Mouse (Mus musculus) B cell, adult (primary cell): ENCODE data around the gene Proser1. TPM values are rescaled to one million over a fixed set of nuclear protein-coding genes. Genes with fewer than 3 reads are reported as not detected.

Experiments
- total RNA-seq: library from RNA; stranded (reverse); gene quantifications from 4 replicates; pipeline ENCODE4 v1.2.4, GENCODE M21; 2023; ENCODE audit not compliant: inconsistent age

The Proser1 gene
- total RNA-seq: 41.4 to 49.7 TPM (median 45.4 TPM) in 4 replicates

DNA sequence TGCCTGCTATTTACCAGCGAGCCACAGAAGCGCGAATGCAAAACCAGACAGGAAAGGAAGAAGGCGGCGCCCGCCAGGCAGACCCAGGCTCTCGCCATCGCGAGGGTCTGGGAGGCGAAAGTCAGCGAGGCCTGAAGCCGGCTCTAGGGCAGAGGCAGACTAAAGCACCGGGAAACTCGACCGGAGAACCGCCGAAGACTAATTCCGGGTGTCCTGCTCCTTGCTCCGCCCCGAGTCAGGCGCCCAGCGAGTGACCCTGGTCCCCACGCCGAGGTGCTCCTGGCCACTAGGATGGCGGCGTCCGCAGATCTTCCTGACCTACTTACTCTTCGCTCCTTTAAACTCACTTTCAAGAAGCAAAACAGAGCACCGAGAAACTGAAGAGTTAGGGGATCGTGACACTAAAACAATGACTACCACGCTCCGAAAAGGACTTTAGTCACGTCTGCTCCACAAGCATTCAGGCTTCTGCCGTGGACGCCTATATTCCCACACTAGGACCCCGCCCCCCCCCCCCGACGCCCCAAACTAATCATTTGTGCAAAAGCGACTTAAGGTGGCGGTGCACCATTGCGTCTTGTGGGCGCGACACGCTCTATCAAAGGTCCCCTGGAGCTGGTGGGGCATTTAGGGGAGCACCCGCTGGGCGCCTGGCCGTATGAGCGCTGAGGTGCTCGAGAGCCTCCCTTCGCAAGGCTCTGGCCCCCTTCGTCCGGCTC is at the start of gene Proser1, which contains the start of gene Nhlrc3:
Proser1 (plus strand) TSS at position 621 of the 719 bp plus-strand sequence.
Nhlrc3 (minus strand) TSS at position 287 of the 719 bp plus-strand sequence.

DNA sequence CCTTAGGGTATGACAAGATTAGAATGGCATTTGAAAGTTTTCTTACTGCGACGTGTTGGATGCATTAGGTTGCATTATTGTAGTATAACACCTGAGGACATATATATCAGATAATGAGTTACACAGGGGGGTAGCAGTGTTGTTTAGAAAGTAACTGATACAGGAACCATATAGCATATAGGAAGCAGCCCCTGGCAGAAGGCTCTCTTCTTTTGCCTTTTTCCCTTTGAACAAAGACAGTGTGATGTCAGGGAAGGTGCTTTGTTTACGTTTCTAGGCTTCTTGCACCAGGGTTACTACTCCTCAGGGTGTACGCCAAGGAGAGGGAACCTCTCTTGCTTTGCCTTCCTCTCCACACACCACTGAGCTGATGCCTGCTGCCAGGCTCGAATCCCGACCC is 24.9 kb downstream of the Proser1 start, which contains the start of gene Stoml3:
Stoml3 (plus strand) TSS at position 301 of the 400 bp plus-strand sequence.

Other genes with a start within 250 kb of the Proser1 start
- gene Nhlrc3, start 334 bp upstream of the Proser1 start, total RNA-seq: 14.7 to 18.4 TPM (median 16.5 TPM) in 4 replicates
- gene Stoml3, start 25.0 kb downstream of the Proser1 start, total RNA-seq: not detected in 4 replicates
- not detected in 4 replicates for gene Frem2, start 193.7 kb downstream of the Proser1 start, total RNA-seq